Mouse (Mus musculus) left cerebral cortex, postnatal 36 days (tissue): ENCODE data around the gene Plpp1. TPM values are rescaled to one million over a fixed set of nuclear protein-coding genes. Genes with fewer than 3 reads are reported as not detected.

ENCODE experiments used
- DNase-seq, 2 experiments: peaks; one replicate each; pipeline ENCODE4 v3.0.0; 2021 to 2022; ENCODE audit warnings: low spot score in 2 of 2, mixed read lengths in 1 of 2
- intact Hi-C: fragments of 180-260 bp; cut with DNase I; formaldehyde crosslinking; loops from one replicate; pipeline ENCODE4 v1.15.1; 2025
- total RNA-seq, 2 experiments: library from RNA; stranded (reverse); gene quantifications; 2 replicates each; pipeline ENCODE4 v1.2.3; 2021

The Plpp1 gene
- total RNA-seq, 2 experiments from 2014 or later = 24.6 to 30.9 TPM

DNA sequence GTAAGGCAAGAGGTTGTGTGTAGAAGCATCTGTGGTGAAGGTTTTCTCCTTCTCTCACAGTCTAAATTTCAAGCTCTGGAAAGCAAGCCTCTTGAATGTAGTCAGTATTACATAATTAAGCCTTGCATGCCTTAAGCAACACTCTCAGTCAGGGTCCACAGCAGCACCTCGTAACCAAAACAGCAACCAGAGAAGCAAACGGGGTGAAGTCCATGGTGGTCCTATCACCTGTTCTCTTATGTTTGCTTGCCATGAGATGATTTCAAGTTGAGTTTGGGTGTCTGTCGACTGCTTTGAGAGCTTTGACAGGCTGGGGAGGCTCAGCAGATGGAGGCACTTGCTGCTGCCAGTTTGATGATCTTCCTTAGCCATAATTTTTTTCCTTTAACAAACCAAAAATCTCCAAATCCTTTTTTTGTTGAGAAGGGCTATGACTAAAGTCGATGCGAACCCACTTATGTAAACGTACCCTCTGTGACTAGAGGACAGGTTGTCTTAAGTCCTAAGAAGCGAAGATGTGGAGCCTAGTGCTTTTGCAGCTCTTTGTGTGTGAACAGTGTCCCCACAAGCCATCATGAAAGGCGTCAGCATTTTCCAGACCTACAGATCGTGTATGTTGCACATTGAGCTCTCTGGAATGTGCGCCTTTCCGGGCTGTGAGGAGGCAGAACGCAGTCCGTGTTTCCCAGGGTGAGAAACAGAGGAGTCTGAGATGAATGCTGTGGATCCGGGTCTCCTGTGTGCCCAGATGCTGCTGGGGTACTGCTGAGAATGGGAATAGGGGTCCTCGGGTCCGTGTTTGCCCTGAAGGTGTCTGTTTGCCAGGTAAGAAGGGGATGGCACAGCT lies 39.9 kb downstream of the Plpp1 start:
- intact Hi-C loops = loop anchor here (2.0 kb wide), 1 partner anchor 40 kb away; the partner anchor contains the start of gene Plpp1
- DNase-seq = peak; percentile 48 to 52

DNA sequence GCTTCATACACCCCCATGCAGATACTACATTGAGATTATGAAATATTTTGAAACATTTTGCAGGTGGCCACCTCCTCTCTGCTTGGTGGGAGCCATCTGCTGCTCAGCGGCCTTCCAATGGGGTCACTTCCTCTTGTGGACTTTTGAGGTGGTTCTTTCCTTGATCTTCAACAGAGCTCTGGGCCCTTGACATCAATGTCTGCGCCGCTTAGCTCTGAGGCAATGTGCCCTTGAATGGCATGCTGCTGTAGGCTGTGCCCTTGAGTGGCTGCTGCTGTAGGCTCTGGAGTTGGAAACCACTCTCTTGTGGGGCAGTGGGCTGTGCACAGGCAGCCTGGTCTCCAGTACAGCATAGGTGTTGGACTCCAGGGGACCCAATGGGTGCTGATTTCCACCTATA lies 45.3 kb downstream of the Plpp1 start:
- intact Hi-C loops = no loop called here

DNA sequence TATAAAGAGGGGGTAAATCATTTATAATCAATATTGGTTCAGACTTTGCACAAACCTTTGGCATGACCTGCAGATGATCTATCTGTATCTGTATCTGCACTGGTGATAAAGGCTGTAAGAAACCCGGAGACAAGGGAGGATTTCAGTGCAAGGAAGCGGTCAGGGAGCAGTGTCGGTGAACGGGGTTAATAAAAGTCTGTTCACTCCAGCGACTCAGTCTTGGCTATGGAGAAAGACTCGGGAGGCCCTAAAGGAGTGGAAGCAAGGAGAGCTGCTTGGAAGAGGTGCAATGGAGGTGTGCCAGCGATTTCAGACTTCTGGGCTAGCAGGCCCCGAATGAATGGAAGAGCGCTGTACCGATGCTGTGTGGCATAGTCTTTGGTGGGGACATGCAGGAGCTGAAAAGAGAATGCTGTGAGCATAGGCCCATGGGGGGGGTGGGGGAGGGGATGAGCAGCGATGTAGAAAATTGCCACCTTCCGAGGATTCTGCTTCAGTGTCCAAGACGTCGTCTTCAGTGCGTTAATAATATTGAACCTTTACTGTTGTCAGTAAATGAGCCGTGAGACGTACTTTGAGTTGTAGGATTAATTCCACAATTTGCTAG lies 53.2 kb downstream of the Plpp1 start:
- intact Hi-C loops = no loop called here
- no peak for DNase-seq

More for the DNA sequence above, 45.3 kb downstream of the Plpp1 start:
- DNase-seq = no peak

DNA sequence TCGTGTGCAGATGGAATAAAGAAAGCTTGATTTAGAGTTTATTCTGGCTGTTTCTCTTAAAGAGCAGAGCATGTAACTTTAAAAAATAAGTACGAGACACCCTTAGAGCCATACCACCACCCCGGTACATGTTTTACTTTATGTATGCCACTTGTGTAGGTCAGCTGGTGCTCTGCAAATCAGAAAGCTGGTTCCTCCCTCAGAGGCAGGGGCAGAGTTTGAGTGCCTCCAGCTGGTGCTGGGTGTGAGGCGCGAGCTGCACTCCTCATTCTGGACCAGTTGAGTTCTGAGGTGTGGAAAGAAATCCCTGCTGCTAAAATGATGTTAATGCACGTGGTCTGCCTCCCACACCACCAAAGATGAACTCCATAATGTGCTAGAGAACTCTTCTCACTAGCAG lies 53.8 kb downstream of the Plpp1 start:
- no peak for DNase-seq
- intact Hi-C loops = no loop called here

DNA sequence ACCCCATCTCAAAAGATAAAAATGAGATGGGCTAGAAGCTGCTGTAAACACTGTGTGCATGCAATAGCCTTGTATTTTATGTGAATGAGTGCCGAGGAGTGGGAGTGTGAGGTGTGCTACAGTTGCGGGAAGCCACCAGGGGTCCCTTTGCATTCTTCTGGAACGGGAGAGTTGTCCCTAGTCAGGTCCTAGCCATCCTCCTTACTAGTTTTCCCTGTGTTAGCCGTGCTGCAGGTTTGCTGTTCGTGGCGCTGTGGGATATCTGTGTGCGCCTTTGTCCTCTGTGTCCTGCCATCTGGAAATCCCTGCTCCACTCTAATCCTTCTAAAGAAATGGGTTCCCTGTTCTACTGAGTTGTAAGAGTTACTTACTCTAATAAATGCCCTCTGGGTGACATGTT lies 57.3 kb downstream of the Plpp1 start:
- DNase-seq = no peak
- intact Hi-C loops = no loop called here

DNA sequence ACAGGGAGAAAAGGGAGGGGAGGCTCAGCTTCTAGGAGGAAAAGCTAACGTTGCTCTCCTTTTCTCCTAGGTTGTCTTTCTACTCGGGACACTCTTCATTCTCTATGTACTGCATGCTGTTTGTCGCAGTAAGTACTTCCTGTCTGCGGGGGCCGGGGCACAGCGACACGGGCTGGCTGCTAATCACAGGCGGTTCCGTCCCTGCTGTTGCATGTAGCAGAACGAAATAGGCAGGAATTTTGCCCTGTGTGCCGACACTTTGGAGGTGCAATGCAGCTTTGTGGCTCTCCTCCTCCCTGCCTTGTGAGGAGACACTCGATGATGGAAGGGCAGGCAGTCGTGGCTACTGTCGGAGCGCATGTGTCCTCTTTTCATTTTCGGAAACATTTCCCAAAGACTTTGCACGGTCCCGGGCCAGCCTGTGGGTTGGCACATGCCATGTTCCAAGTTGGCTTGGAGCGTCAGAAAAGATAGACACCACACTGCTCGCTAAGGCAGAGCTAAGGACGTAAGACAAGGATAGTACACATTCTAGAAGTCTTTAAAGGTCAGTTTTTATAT lies 59.1 kb downstream of the Plpp1 start:
- intact Hi-C loops = no loop called here
- no peak for DNase-seq

DNA sequence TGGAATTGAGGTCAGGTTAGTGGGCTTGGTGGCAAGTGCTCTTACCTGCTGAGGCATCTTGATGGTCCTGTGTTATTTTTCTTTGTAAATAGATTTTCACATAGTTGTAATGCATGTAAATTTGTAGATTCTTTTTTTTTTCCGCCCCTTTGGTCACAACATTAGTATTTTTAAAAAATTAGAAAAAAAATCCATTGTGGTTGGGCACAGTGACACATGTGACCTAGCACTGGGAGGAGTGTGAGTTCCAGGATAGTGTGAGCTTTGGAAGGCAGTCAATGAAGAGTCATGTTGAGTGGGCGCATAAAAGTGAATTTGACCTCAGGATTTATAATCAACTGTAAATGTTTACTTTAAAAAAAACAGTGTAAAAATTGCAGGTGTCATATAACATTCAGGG lies 59.8 kb downstream of the Plpp1 start:
- intact Hi-C loops = no loop called here
- no peak for DNase-seq

DNA sequence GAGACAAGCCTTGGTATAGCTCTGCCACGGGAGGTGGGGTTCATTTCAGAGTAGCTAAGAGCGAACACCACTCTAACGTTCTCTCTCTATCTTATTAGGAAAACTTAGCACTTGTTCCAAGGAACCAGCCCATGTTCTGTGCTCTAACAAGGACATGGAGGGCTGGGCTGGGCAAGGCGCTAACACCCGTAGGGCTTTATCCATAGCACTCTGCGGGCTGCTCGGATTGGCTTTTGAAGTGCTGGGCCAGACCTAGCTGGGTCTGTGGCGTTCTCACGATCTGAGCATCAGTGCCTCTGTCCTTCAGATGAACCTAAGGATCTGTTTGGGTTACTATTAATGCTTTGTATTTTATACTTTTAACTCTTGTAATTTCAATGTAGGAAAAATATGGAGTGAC lies 60.3 kb downstream of the Plpp1 start:
- no peak for DNase-seq
- intact Hi-C loops = no loop called here

DNA sequence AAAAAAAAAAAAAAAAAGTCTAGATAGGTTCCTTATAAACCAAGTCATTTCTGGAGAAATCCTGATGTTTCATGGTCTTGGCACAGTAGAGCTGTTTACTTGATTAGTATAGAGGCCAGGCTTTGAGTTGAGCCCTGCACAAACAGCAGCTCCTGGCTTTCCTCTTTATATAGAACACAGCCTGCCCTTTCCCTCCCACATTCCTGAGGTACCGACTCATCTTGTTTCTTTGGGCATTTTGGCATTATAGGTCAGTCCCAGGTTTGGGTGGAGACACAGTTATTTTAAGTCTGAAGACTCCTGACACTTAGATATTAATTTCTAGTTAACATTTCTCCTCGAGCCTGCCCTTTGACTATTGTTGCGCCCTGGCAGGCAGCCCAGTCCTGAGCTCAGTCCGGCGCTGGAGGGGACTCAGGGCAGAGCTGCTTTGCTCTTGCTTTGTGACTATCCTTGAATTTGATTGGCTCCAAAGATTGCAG lies 61.3 kb downstream of the Plpp1 start:
- no peak for DNase-seq
- intact Hi-C loops = no loop called here

DNA sequence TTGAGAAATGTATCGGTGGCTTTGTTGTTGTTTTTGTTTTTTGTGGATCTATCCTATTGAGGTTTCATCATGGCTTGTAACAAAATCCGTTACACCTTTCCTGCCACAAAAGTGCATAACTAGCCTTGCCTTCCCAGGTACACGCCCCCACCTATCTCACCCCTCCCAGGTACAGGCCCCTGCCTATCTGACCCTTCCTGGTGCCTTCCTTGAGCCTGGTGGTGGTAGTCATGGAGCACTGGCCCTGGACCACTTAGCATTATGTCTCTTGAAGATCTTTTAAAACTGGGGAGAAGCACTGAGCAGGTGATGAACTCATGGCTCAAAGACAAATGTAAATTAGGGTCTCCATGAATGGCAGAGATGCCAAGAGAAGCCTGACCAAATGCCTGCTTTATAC lies 61.8 kb downstream of the Plpp1 start:
- no peak for DNase-seq
- intact Hi-C loops = no loop called here

DNA sequence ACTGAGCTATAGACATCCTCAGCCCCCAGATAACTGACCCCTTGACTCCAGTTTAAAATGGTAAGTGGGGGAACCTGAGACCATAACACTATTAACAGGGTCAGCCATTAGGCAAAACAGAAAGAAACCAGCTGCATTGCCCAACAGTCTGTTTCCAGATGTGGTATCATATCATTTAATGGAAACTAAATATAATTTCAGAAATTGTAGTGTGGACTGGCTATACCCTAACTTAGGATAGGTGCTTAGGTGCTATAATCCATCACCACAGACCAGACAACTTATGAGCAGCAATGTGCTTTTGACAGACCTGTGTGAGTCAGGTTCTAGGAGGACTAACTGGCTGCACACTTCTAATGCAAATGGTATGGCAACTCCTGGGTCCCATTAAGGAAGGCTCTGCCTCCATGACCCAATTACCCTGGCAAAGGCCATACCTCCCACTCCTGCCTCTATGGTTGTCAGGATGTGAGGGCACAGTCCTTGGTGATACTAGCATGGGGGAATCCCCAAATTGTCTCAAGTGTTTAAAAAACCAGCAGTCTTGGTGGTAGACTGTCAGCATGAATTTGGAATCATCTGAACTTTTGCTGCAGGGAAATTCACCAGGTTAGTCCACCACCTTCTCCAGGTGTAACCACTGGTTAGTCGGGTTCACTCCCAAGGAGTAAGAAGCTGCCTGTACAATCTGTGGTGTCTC lies 62.5 kb downstream of the Plpp1 start:
- intact Hi-C loops = no loop called here
- no peak for DNase-seq

DNA sequence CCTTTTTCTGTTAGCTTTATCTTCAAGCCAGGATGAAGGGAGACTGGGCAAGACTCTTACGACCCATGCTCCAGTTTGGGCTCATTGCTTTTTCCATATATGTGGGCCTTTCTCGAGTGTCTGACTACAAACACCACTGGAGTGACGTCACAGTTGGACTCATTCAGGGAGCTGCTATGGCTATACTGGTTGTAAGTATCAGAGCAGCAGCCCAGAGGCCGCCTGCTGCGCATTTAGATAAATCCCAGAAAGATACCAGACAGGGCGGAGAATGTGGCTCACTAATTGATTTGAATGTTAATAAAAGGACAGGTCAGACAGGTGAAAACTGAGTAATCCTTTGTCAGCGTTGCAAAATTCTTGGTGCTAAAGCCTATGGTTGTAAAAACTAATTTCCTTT lies 66.2 kb downstream of the Plpp1 start:
- intact Hi-C loops = no loop called here
- no peak for DNase-seq

DNA sequence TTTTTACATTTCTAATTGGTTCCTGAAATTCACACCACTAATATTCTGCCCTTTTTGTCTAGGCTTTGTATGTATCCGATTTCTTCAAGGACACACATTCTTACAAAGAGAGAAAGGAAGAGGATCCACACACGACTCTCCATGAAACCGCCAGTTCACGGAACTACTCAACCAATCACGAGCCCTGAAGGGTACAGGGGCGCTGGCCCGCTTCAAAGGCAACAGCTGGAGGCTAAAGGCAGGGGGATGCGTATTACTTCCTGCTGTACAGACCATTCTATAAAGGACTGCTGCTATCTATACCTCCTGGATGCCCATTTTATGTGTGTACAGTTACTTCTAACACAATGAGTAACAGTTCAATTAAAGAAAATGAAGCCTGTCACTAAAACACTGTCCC lies 66.8 kb downstream of the Plpp1 start:
- DNase-seq = no peak
- intact Hi-C loops = no loop called here

DNA sequence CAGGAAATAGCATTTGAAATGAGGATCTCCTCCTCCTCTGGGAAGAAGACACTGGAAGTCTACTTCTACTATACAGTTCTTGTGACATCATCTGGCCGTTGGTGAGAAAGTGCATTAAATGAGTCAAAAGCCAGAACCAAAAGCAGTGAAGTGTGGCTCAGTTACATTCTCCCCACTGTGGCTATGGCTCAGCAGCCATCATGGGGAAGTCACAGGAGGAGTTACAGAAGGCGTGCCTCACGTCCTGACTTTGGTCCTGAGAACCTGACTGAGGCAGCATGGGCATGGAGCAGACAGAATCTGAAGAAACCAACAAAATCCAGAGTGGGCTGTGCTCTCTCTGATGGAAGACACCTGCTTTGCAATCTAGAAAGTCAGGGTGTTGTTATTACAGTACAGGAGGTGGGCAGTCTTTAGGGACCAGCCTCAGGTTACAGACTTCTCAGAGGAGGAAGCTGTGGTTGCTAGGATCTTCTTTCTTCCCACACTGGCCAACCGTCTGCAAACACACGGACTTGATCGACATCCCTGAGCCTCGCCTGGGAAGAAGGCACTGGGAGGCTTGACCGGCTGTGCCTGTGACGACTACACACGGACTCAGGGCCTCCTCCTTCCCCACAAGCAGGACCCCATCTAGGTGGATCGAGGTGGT lies 69.6 kb downstream of the Plpp1 start:
- intact Hi-C loops = loop anchor here (5.0 kb wide), 1 partner anchor 198 kb away; no protein-coding TSS in a partner anchor
- no peak for DNase-seq

DNA sequence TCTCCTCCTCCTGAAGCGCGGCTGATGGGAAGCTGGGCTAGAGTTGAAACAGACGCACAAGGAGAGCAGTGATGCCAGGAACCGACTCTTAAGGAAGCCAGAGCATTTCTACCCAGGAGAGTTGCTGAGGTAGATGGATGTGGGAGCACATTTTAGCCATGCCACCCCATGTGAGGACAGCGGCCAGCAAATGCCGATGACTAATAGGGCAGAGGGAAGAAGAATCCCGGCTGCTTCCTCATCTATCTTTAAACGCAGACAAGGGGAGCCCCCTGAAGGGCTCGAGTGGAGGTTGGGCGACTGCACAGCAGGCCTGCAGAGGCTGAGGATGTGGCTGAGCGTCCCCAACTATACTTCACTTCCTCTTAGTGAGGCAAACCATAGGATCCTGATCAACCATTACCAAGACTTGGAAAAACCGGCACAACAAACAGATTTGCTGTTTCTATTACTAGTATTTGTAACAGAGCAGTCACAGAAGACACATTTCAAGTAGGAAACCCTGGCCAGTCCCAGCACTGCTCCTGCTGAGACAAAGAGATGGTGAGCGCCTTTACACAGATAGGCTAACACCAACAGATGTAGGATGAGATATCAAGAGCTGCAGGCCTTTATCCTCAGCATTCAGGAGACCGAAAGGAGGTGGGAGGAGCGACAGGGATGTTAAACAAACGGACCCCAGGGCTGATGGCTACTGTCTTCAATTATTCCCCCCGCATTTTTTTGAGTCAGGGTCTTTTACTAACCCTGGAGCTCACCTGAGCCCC lies 71.1 kb downstream of the Plpp1 start:
- no peak for DNase-seq
- intact Hi-C loops = loop anchor here (5.0 kb wide), 1 partner anchor 199 kb away; no protein-coding TSS in a partner anchor

DNA sequence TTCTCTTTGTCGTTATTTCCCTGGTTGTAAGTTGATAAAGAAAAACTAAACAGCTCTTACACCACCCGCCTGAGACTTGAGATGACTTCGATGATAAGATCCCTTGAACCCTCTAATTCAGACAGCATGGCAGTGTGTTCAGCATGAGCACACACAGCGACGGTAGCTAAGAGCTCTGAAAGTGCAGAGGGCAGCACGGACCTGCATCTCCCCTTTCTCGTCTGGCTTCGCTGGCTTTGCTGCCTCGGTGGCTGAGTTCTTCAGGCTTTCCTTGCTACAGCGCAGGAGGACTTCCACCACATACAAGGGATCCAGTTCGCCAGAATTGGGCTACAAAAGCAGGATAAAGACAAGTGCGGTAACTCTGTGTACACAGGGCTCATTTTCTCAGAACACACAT lies 86.6 kb downstream of the Plpp1 start:
- intact Hi-C loops = no loop called here
- no peak for DNase-seq

DNA sequence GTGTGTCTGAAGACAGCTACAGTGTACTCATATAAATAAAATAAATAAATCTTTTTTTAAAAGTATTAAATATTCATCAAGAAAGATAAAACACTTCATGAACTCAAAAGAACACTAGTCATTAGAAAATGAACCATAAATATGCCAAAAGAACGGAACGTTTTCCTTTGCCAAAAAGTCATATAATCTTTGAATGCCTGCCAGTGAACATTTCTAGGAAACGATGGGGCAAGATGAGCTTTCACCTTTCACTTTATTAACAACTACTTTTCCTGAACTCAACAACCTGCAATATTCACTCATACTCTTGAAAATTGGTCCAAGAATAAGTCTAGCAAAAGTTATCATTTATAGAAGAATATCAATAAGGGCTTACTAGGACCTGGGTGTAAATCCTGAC lies 101.6 kb downstream of the Plpp1 start:
- no peak for DNase-seq
- intact Hi-C loops = no loop called here

DNA sequence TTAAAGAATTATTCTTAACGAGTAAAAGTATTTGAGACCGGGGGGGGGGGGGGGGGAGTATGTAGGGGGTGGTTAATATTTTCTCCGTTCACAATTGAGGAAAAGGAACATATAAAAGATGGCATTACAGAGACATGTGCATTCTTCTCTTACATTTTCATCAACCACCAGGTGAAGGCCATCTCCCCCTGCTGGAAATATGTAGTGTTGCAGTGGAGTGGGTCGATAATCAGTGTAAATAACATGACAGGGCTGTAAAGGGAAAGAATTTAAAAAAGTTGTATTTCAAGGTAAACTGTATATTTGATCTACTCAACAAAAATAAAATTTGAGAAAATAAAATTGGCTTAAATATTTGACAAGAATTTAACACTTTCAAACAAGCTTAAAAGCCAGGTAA lies 109.1 kb downstream of the Plpp1 start:
- DNase-seq = no peak
- intact Hi-C loops = loop anchor here (5.0 kb wide), 1 partner anchor 237 kb away; no protein-coding TSS in a partner anchor

DNA sequence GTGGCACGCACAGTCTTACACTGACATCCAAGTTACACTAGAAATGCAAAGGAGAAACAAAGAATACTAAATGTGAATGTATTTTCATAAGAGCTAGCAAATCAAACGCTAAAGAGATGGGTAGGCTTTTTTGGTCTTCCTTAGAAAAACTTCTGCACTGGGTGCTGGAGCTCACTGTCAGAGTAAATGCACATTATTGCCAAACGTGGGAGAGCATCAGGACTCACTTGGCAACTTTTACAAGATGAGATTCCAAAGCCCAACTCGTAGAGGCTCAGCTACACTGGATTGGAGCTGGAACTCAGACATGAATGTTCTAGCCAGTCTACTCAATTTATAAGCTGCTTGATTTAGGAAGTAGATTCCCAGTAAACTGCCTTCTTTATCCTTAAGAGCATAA lies 109.8 kb downstream of the Plpp1 start:
- no peak for DNase-seq
- intact Hi-C loops = no loop called here
